Mouse (Mus musculus): ENCODE measurements around the gene Gm45808. TPM values are rescaled to one million over a fixed set of nuclear protein-coding genes. Genes with fewer than 3 reads are reported as not detected.
A peak's percentile ranks its signal among the peaks of the same experiment; 100 is the strongest.

Gm45808 gene
- polyA plus RNA-seq, 1 experiment from 2014 or later, result 0.15 TPM

DNA sequence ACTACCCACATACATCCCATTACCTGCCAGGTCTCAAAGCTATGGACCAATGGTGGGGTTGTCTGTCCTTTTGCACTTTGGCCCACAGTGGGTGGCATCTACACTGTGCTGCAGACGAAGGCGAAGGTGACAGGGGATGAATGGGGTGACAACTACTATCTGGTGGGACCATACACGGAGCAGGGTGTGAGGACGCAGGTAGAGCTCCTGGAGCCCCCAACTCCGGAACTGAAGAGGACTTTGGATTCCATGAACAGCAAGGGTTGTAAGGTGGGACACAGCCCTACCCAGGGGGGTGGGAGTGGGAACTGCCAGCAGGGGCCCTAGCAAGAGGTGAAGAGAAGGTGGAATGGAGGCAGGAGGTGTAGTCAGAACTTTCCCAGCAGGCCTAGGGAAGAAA is 50.2 kb downstream of the Gm45808 start:
- no peak overlapping the region for H3K4me2 ChIP-seq (ENCODE audit: low read depth, low read length)
- no peak for ATAC-seq
- no peak overlapping the region for H3K9ac ChIP-seq (replicated peaks)
- WGBS (ENCODE audit: insufficient replicate concordance), result 79% methylated on average over 5 of the region's 5 CpGs
- no peak overlapping the region for H3K4me3 ChIP-seq (ENCODE audit: low read depth, low read length)
- H3K9me3 ChIP-seq (ENCODE audit: low read length), result no peaks in the 10 kb centered on the region
- peaks cover 20% of the 10 kb centered on the region for H3K36me3 ChIP-seq (replicated peaks; ENCODE audit: insufficient read depth, low read length)
- no peak for TF ChIP-seq CTCF (IDR thresholded peaks at IDR 0.05; ENCODE audit: low read depth)
- TF ChIP-seq EP300 (IDR thresholded peaks at IDR 0.05; ENCODE audit: low read depth), result no peak
- DNase-seq, result no peak
- no peaks in the 10 kb centered on the region for H3K27me3 ChIP-seq (ENCODE audit: insufficient read depth, low read length)
- peaks cover 45% of the 10 kb centered on the region for H3K4me1 ChIP-seq (ENCODE audit: insufficient read depth)
- no peak overlapping the region for H3K27ac ChIP-seq (ENCODE audit: low read depth)

DNA sequence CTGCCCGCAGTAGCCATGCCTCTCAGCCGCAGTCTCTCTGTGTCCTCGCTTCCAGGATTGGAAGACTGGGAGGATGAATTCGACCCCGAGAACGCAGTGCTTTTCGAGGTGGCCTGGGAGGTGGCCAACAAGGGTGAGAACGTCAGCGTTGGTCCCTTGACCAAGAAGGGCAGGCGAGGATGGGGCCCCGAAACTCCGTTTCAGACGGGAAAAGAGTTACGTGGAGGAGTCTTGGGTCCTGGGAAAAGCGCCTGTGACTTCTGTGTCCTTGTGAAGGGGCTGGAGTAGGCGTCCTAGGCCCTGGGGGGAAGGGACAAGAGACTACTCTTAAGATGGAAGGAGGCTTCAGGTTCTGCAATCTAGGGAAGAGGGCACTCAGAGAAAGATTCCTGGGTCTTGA is 51.6 kb downstream of the Gm45808 start:
- peak overlapping the region; percentile 75 for H3K9ac ChIP-seq (replicated peaks)
- peak overlapping the region; percentile 76 for H3K27ac ChIP-seq (ENCODE audit: low read depth)
- H3K9me3 ChIP-seq (ENCODE audit: low read length), result no peaks in the 10 kb centered on the region
- peaks cover 15% of the 10 kb centered on the region; the same call in 1 of the 2 replicates for H3K36me3 ChIP-seq (replicated peaks; ENCODE audit: insufficient read depth, low read length)
- peaks cover 45% of the 10 kb centered on the region for H3K4me1 ChIP-seq (ENCODE audit: insufficient read depth)
- H3K4me2 ChIP-seq (ENCODE audit: low read depth, low read length), result peak overlapping the region; percentile 90
- DNase-seq (no peak), ATAC-seq (peak; percentile 0; the same call in 1 of the 2 replicates)
- TF ChIP-seq EP300 (IDR thresholded peaks at IDR 0.05; ENCODE audit: low read depth) (no peak), CTCF (IDR thresholded peaks at IDR 0.05; ENCODE audit: low read depth) (no peak)
- peak overlapping the region; percentile 60 for H3K4me3 ChIP-seq (ENCODE audit: low read depth, low read length)
- no peaks in the 10 kb centered on the region for H3K27me3 ChIP-seq (ENCODE audit: insufficient read depth, low read length)
- 3% methylated on average over 16 of the region's 16 CpGs for WGBS (ENCODE audit: insufficient replicate concordance)

DNA sequence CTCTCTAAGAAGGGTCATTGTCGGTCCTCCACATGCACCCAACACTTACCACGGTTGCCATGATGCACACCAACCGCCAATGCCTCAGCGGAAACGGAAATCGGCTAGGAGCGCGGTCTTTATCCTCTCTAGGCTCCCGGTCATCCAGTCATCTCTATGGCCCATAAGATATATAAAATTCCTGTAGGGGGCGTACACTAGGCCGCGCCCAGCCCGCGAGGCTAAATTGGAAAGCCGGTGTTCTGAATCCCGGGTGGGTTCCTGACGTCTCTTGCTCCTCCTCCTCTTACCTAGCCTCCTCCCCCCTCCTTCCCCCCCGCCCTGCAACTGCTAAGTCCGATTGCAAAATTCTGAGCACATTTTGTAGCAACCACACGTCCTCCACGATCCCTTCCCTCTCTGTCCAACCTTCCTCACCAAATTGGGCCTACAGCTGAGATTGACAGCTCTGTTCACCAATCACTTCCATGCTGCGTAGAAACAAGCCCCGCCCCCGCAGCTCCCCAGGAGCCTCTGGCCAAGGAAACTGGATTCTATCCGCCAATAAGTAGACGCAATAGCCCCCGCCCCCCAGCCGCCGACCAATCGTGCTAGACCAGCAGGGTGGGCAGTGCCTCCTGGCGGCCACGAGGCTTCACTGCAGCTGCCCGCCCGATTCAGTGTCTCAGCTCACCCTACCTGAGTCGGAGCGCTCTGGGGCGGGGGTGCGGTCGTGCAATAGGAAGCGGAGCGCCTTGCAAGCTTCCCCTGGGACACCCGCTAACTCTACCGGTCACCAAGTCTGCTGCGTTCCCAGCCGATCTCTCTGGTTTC is 52.2 kb downstream of the Gm45808 start, which contains the start of gene Gys1:
Gene Gys1 (plus strand): TSS at position 642 of the 813 bp plus-strand sequence.
- Histone ChIP-seq H3K4me3 (ENCODE audit: low read depth, low read length) (peak within 1 kb of the TSS; percentile 76), H3K27ac (ENCODE audit: low read depth) (peak within 1 kb of the TSS; percentile 81), H3K4me1 (ENCODE audit: insufficient read depth) (peaks cover 45% of the 10 kb centered on the region), H3K9me3 (ENCODE audit: low read length) (no peaks in the 10 kb centered on the region), H3K9ac (replicated peaks) (peak within 1 kb of the TSS; percentile 75), H3K27me3 (ENCODE audit: insufficient read depth, low read length) (no peaks in the 10 kb centered on the region), H3K4me2 (ENCODE audit: low read depth, low read length) (peak within 1 kb of the TSS; percentile 92), H3K36me3 (replicated peaks; ENCODE audit: insufficient read depth, low read length) (peaks cover 18% of the 10 kb centered on the region)
- TF ChIP-seq CTCF (IDR thresholded peaks at IDR 0.05; ENCODE audit: low read depth) (peak; percentile 99), EP300 (IDR thresholded peaks at IDR 0.05; ENCODE audit: low read depth) (peak; percentile 76)
- WGBS (ENCODE audit: insufficient replicate concordance), result under 1% methylated on average over 44 of the region's 45 CpGs
- peak; percentile 100 for DNase-seq
- ATAC-seq, result peak; percentile 96

DNA sequence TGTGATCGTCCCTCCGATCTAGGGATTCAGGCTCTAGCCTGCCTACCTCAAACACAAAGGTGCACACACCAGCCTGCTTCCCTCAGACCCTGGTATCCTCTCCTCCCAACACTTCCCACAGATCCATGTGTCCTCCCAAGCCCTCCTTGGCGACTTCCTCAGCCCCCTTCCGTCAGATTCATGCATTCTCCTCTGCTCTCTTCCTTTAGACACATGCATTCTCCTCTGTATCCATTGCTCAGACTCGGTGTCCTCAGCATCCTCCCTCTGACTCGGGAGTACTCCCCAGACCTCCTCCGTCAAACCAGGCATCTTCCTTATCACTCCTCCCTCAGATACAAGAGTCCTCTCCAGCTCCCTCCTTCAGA is 52.8 kb downstream of the Gm45808 start:
- peak overlapping the region; percentile 81 for H3K27ac ChIP-seq (ENCODE audit: low read depth)
- TF ChIP-seq CTCF (IDR thresholded peaks at IDR 0.05; ENCODE audit: low read depth) (no peak), EP300 (IDR thresholded peaks at IDR 0.05; ENCODE audit: low read depth) (no peak)
- WGBS (ENCODE audit: insufficient replicate concordance), result 2% methylated on average over 7 of the region's 7 CpGs
- H3K4me1 ChIP-seq (ENCODE audit: insufficient read depth), result peaks cover 45% of the 10 kb centered on the region
- H3K9ac ChIP-seq (replicated peaks), result peak overlapping the region; percentile 73
- H3K27me3 ChIP-seq (ENCODE audit: insufficient read depth, low read length), result no peaks in the 10 kb centered on the region
- H3K4me2 ChIP-seq (ENCODE audit: low read depth, low read length), result peak overlapping the region; percentile 92
- peaks cover 24% of the 10 kb centered on the region for H3K36me3 ChIP-seq (replicated peaks; ENCODE audit: insufficient read depth, low read length)
- H3K4me3 ChIP-seq (ENCODE audit: low read depth, low read length), result peak overlapping the region; percentile 76
- DNase-seq (no peak), ATAC-seq (no peak)
- H3K9me3 ChIP-seq (ENCODE audit: low read length), result no peaks in the 10 kb centered on the region

DNA sequence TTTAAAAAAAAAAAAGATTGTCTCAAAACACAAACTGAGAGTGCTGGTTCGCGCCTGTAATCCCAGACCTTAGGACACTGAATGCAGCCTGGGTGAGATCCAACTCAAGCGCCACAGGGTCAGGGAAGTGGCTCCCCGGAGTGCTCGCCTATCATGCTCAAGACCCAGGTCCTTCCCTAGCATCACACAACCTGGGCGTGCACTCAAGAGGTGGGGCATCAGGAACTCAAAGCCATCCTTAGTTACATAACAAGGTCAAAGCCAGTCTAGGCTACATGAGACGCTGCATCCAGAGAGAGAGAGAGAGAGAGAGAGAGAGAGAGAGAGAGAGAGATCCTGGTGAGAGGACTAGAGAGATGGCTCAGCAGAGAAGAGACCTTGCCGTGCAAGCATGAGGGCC is 60.1 kb downstream of the Gm45808 start:
- no peaks in the 10 kb centered on the region for H3K9me3 ChIP-seq (ENCODE audit: low read length)

DNA sequence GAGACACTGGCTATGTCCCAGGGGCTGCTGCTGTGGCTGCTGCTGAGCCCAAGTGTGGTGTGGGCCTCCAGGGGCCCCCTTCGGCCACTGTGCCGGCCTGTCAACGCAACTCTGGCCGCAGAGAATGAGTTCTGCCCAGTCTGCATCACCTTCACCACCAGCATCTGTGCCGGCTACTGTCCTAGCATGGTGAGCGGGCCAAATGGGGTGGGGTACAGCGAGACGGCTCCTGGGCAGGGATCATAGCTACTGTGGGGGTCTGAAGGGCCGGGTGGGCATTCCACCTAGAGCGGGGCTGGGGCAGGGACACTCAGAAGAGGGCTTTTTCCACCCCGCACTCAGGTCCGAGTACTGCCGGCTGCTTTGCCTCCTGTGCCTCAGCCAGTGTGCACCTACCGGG is 65.4 kb downstream of the Gm45808 start:
- H3K36me3 ChIP-seq (replicated peaks; ENCODE audit: insufficient read depth, low read length), result peaks cover 44% of the 10 kb centered on the region
- no peak overlapping the region for H3K9ac ChIP-seq (replicated peaks)
- H3K4me2 ChIP-seq (ENCODE audit: low read depth, low read length), result no peak overlapping the region
- WGBS (ENCODE audit: insufficient replicate concordance), result 88% methylated on average over 12 of the region's 14 CpGs
- H3K4me3 ChIP-seq (ENCODE audit: low read depth, low read length), result no peak overlapping the region
- DNase-seq, result no peak
- H3K9me3 ChIP-seq (ENCODE audit: low read length), result no peaks in the 10 kb centered on the region
- peaks cover 37% of the 10 kb centered on the region for H3K27me3 ChIP-seq (ENCODE audit: insufficient read depth, low read length)
- TF ChIP-seq CTCF (IDR thresholded peaks at IDR 0.05; ENCODE audit: low read depth) (no peak), EP300 (IDR thresholded peaks at IDR 0.05; ENCODE audit: low read depth) (no peak)
- H3K4me1 ChIP-seq (ENCODE audit: insufficient read depth), result no peaks in the 10 kb centered on the region
- no peak for ATAC-seq
- H3K27ac ChIP-seq (ENCODE audit: low read depth), result no peak overlapping the region

More for the DNA sequence above, 60.1 kb downstream of the Gm45808 start:
- TF ChIP-seq CTCF (IDR thresholded peaks at IDR 0.05; ENCODE audit: low read depth), result no peak
- TF ChIP-seq EP300 (IDR thresholded peaks at IDR 0.05; ENCODE audit: low read depth), result no peak
- H3K4me2 ChIP-seq (ENCODE audit: low read depth, low read length), result no peak overlapping the region
- H3K27ac ChIP-seq (ENCODE audit: low read depth), result no peak overlapping the region
- H3K4me3 ChIP-seq (ENCODE audit: low read depth, low read length), result no peak overlapping the region
- H3K4me1 ChIP-seq (ENCODE audit: insufficient read depth), result no peaks in the 10 kb centered on the region
- H3K27me3 ChIP-seq (ENCODE audit: insufficient read depth, low read length), result no peaks in the 10 kb centered on the region
- DNase-seq (no peak), ATAC-seq (no peak)
- 92% methylated on average over 8 of the region's 8 CpGs for WGBS (ENCODE audit: insufficient replicate concordance)
- no peak overlapping the region for H3K9ac ChIP-seq (replicated peaks)
- peaks cover 75% of the 10 kb centered on the region for H3K36me3 ChIP-seq (replicated peaks; ENCODE audit: insufficient read depth, low read length)

Measured in liver, postnatal 0 days (tissue).